Mouse (Mus musculus) limb, embryonic 10.5 days (tissue): ENCODE results near the gene Nfkb1. TPM values are rescaled to one million over a fixed set of nuclear protein-coding genes. Genes with fewer than 3 reads are reported as not detected.

Experiments
- DNase-seq: peaks from one replicate; pipeline ENCODE4 v3.0.0-alpha.2; 2017; ENCODE audit warnings: low spot score
- H3K27ac ChIP-seq: fragments of 300-500 bp; sonication (generic); 2 replicates; pipeline ENCODE4 v1.5.1; 2016; ENCODE audit warnings: mild to moderate bottlenecking
- H3K27me3 ChIP-seq: fragments of 300-500 bp; sonication (generic); 2 replicates; pipeline ENCODE4 v1.6.1; 2016; ENCODE audit warnings: low read depth, mild to moderate bottlenecking; ENCODE audit not compliant: poor library complexity, severe bottlenecking
- H3K36me3 ChIP-seq: fragments of 300-500 bp; sonication (generic); 2 replicates; pipeline ENCODE4 v1.6.1; 2016; ENCODE audit warnings: mild to moderate bottlenecking, moderate library complexity
- H3K4me1 ChIP-seq: fragments of 300-500 bp; sonication (generic); 2 replicates; pipeline ENCODE4 v1.6.1; 2016
- H3K4me3 ChIP-seq: fragments of 300-500 bp; sonication (generic); 2 replicates; pipeline ENCODE4 v1.5.1; 2016; ENCODE audit warnings: mild to moderate bottlenecking, moderate library complexity
- H3K9me3 ChIP-seq: fragments of 300-500 bp; sonication (generic); replicated peaks from 2 replicates; pipeline ENCODE4 v1.6.1; 2016; ENCODE audit warnings: mild to moderate bottlenecking
- WGBS: fragments of 180-500 bp; shearing (Covaris S2); methylation state at CpG from one replicate; pipeline ENCODE4 v1.1.7; 2016; 5-methylcytosine and 5-hydroxymethylcytosine counted together
- polyA plus RNA-seq: library from polyadenylated mRNA; unstranded; fragments of >200 nt; fragmentation: Nextera tagmentation; extraction: Ambion mirVana; gene quantifications from 2 replicates; pipeline ENCODE4 v1.2.1, GENCODE M21; 2016

Gene Nfkb1
- polyA plus RNA-seq, result 10.7 and 12.0 TPM in 2 replicates

DNA sequence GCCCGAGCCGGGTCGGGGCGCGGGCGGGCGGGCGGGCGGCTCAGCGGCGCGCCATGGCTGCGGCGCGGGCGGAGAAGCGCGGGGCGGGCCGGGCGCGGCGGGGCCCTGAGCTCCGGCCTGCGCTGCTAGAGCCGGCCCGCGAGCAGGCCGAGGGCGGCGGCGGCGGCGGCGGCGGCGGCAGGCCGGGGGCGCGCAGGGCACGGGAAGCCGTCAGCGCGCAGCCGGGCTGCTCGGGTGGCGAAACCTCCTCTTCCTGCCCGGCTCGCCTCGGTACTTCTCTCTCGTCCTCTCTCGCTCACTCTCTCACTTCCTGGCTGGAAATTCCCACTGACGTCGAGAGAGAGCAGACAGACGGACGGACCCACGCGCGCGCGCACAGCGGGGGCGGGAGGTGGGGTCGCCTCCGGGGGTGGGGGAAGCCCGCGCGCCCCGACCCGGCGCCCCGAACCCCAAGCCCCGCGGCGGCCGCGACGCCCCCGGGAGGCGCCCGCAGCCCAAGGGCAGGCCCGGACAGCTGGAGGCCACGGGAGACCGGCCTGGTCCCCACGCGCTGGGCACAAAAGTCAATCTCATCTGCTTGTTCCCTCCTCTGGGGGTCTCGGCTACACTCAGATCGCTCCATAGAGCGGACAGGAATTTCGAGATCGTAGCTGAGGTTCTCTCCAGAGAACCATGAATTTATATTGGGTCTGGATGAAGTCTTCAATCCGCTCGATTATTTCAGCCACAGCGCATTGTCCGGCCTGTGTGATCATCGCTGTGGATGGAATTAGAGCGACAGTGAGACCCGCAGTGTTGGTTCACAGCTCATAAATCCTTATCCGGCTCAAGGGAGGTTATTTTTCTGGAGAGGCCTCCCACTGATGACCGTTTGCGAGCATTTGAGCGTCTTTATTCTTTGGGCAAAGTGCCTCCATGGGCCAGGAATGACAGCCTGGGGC is at the start of gene Nfkb1:
TSS of gene Nfkb1 (minus strand) at position 357 of the 941 bp plus-strand sequence.
- 4% methylated on average over 96 of the region's 102 CpGs for WGBS
- peak; percentile 77 for DNase-seq
- Histone ChIP-seq H3K4me3 (peak within 1 kb of the TSS; percentile 85), H3K27me3 (peaks cover 16% of the 10 kb centered on the region), H3K27ac (peak within 1 kb of the TSS; percentile 99), H3K9me3 (no peaks in the 10 kb centered on the region), H3K4me1 (peaks cover 43% of the 10 kb centered on the region), H3K36me3 (peaks cover 6% of the 10 kb centered on the region)

DNA sequence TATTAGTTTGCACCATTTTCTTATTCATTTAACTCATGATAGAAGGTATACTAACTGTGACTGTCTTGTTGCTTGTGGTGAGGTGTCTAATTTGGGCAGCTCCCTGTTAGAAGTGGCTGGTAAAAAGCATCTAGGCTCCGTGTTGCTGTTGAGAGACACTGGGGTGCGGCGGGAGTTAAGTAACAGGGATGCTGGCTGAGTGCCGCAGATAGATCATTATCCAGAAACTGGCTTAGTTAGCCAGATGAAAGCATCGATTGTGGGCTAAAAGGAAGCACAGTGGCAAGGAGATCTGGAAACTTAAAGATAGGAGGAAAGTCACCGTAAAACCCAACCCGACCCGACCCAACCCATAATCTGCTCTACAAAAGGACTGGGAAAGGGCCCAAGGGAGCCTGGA is 49.4 kb upstream of the Nfkb1 start:
- WGBS, result 89% methylated on average over 8 of the region's 8 CpGs
- Histone ChIP-seq H3K27ac (no peak overlapping the region), H3K9me3 (no peaks in the 10 kb centered on the region), H3K27me3 (no peaks in the 10 kb centered on the region), H3K4me3 (no peak overlapping the region), H3K36me3 (no peaks in the 10 kb centered on the region), H3K4me1 (peaks cover 14% of the 10 kb centered on the region)
- DNase-seq, result no peak

DNA sequence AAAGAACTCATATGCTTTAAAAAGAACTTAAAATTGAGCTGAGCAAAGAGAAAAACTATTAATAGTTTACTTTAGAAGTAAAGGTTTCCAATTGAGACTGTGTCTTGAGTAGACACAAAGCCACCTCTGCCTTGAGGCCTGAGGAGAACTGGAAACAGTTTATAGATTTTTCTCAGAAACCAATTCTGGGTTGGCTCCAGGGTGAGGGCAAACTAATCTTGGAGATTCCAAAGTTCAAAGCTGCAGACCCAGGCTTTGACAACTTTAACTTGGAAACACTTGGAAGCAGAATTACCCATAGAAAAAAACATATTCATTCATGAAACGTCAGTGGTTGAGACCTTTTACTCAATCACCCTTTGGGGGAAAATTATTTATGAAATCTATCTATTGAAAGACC is 43.4 kb upstream of the Nfkb1 start:
- H3K4me1 ChIP-seq, result peaks cover 14% of the 10 kb centered on the region
- no peak overlapping the region for H3K27ac ChIP-seq
- no peaks in the 10 kb centered on the region for H3K9me3 ChIP-seq
- H3K27me3 ChIP-seq, result no peaks in the 10 kb centered on the region
- WGBS, result 84% methylated on average over 1 of the region's 1 CpGs
- no peak overlapping the region for H3K4me3 ChIP-seq
- DNase-seq, result no peak
- H3K36me3 ChIP-seq, result no peaks in the 10 kb centered on the region

DNA sequence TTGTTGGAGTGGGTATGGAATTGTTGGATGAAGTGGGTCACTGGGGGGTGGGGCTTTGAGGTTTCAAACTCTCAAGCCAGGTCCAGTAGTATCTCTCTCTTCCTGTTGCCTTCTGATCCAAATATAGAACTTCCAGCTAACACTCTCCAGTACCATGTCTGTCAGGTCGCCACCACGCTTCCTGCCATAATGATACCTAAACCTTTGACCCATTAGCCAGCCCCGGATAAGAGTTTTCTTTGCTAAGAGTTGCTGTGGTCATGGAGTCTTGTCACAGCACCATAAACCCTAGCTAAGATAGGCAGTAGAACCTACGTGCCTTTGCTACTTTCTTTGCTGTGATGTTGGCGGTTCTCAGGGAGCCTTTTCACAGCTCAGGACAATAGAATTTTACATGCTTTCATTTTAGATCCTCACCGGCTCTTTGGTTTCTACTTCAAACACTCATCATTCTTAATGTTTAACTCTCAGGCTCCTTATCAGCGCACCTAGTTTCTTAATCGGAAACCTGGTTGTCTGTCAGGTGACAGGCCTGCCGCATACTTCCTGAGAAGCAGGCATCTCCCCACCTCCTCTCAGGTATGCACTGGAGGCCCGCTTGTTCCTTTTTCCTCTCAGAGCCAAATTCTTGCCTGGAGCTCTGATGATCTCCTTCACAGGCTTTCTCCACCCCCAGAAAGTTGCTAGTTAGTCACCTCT is 41.5 kb upstream of the Nfkb1 start:
- peaks cover 9% of the 10 kb centered on the region for H3K4me1 ChIP-seq
- WGBS, result 92% methylated on average over 10 of the region's 10 CpGs
- no peak for DNase-seq
- H3K9me3 ChIP-seq, result no peaks in the 10 kb centered on the region
- H3K27me3 ChIP-seq, result no peaks in the 10 kb centered on the region
- no peak overlapping the region for H3K4me3 ChIP-seq
- no peaks in the 10 kb centered on the region for H3K36me3 ChIP-seq
- H3K27ac ChIP-seq, result no peak overlapping the region

DNA sequence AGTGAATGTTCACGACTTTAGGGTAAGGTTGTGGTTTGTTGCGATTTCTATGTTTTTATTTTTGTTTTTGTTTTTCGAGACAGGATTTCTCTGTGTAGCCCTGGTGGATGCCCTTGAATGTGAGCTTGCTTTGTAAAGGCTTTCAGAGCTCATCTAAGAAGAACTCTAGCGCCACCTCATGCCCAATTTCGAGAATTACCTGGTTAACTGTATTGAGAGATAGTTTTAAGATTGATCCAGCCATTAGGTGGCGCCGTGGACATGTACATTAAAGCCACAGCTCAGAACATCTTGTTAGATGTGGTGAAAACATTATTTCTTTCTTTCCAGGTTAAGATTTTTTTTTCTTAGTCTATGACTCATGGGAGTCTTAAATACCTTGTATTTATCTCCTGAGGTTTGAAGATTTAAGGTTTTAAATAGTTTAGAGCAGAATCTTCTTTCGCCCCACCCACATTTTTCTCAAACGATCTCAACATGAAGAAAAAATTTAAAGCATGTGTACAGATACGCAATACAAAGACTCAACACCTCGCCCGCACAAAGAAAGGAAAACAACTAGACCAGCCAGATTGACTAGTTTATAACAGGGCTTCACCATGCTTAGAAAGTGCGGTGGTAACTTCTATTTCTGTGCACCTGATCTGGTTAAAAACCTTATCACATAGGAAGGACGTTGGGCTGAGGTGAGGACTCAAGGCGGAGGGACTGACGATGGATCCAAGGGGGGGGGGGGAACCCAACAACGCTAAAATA is 40.1 kb upstream of the Nfkb1 start:
- no peak overlapping the region for H3K27ac ChIP-seq
- peaks cover 5% of the 10 kb centered on the region for H3K4me1 ChIP-seq
- no peaks in the 10 kb centered on the region for H3K36me3 ChIP-seq
- no peaks in the 10 kb centered on the region for H3K9me3 ChIP-seq
- peak; percentile 86 for DNase-seq
- H3K27me3 ChIP-seq, result no peaks in the 10 kb centered on the region
- WGBS, result 38% methylated on average over 17 of the region's 17 CpGs
- H3K4me3 ChIP-seq, result no peak overlapping the region

- Histone ChIP-seq H3K36me3 (no peaks in the 10 kb centered on the region), H3K9me3 (no peaks in the 10 kb centered on the region), H3K4me3 (no peak overlapping the region), H3K27ac (no peak overlapping the region), H3K27me3 (no peaks in the 10 kb centered on the region), H3K4me1 (no peaks in the 10 kb centered on the region)
- WGBS, result 64% methylated on average over 9 of the region's 9 CpGs
- no peak for DNase-seq
Measured at GRCm38 (mm10) chr3:135730790-135731189, 39.4 kb upstream of the Nfkb1 start.

GRCm38 (mm10) chr3:135729575-135729974 is 38.2 kb upstream of the Nfkb1 start:
- H3K4me1 ChIP-seq, result no peaks in the 10 kb centered on the region
- H3K9me3 ChIP-seq, result no peaks in the 10 kb centered on the region
- H3K27ac ChIP-seq, result no peak overlapping the region
- no peak overlapping the region for H3K4me3 ChIP-seq
- H3K27me3 ChIP-seq, result no peaks in the 10 kb centered on the region
- 78% methylated on average over 5 of the region's 5 CpGs for WGBS
- H3K36me3 ChIP-seq, result no peaks in the 10 kb centered on the region
- no peak for DNase-seq

- no peak for DNase-seq
- no peaks in the 10 kb centered on the region for H3K4me1 ChIP-seq
- no peaks in the 10 kb centered on the region for H3K27me3 ChIP-seq
- 83% methylated on average over 6 of the region's 6 CpGs for WGBS
- no peak overlapping the region for H3K27ac ChIP-seq
- no peak overlapping the region for H3K4me3 ChIP-seq
- no peaks in the 10 kb centered on the region for H3K9me3 ChIP-seq
- H3K36me3 ChIP-seq, result no peaks in the 10 kb centered on the region
Measured at GRCm38 (mm10) chr3:135728900-135729299, 37.6 kb upstream of the Nfkb1 start.

- WGBS, result 89% methylated on average over 10 of the region's 10 CpGs
- H3K9me3 ChIP-seq, result no peaks in the 10 kb centered on the region
- H3K36me3 ChIP-seq, result no peaks in the 10 kb centered on the region
- H3K4me3 ChIP-seq, result no peak overlapping the region
- no peak overlapping the region for H3K27ac ChIP-seq
- H3K4me1 ChIP-seq, result no peaks in the 10 kb centered on the region
- H3K27me3 ChIP-seq, result no peaks in the 10 kb centered on the region
- DNase-seq, result no peak
Measured at GRCm38 (mm10) chr3:135727339-135727738, 36.0 kb upstream of the Nfkb1 start.

DNA sequence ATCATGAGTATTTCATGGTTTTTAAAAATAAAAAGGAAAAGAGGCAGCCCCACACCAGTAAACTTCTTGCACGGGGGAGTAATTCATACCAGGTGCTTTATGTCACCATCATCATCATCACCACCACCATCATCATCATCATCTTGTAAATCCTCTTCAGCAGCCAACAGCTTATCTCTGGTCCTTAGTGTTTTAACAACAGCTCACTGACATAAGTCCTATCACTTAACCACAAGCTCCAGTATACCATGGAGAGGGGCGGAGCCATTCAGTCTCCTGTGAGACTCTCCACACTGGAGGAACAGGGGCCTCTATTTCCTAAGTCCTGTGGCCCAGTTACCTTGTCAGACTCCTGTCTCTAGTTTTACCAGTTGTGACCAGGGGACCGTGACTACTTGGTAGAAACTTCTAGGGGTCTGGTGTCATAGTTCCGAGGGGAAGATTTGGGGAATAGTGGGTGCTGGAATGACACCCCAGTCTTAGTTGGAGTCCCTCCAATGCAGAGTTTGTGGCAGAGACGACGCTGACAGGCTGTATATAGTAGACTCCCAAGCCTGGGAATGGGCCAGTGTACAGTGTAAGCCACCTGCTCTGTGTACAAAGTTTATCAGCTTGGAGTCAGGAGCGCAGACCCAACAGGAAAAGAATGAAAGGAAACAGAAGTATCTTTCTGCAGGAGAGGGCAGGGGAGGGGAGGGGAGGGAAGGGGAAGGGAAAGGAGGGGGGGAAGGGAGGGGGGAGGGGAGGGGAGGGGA is 35.4 kb upstream of the Nfkb1 start:
- Histone ChIP-seq H3K36me3 (no peaks in the 10 kb centered on the region), H3K27me3 (no peaks in the 10 kb centered on the region), H3K27ac (no peak overlapping the region), H3K9me3 (no peaks in the 10 kb centered on the region), H3K4me1 (no peaks in the 10 kb centered on the region), H3K4me3 (no peak overlapping the region)
- 83% methylated on average over 7 of the region's 7 CpGs for WGBS
- no peak for DNase-seq

DNA sequence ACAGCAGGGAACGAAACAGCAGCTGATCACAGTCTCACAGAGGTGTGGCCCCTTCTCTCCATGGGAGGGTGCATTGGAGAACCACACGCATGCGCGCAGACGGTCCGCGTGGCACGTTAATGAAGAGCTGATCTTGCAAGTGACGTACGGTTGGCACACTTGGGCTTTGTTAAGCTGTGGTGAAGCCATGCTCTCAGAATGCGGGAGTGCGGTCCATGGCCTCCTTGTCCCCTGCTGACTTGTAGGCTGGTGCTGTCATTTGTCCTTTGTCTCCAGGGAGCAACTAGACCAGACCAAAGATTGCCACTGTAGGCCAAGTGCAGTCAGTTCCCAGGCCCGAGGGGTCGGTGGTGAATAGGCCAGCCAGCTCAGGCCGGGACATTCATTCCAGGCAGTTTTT is 34.7 kb upstream of the Nfkb1 start:
- Histone ChIP-seq H3K9me3 (no peaks in the 10 kb centered on the region), H3K36me3 (no peaks in the 10 kb centered on the region), H3K4me3 (no peak overlapping the region), H3K27me3 (no peaks in the 10 kb centered on the region), H3K27ac (no peak overlapping the region), H3K4me1 (no peaks in the 10 kb centered on the region)
- DNase-seq, result no peak
- 92% methylated on average over 15 of the region's 15 CpGs for WGBS

DNA sequence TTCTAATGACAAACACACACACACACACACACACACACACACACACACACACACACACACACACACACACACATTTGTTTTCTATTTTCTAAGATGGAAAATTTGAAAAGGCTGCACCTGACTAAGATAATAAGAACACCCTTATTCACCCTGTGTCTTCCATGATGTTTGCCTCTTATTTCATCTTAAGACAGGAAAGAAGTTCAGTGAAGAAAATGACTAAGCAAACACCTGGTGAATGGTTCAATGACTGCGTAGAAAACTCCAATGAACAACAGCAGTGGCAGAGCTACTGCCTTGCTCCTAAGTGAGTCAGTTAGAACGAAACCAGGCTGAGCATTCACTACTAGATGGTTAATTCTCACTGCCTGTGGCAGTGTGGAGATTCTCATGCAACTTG is 30.8 kb upstream of the Nfkb1 start:
- DNase-seq, result no peak
- 83% methylated on average over 2 of the region's 2 CpGs for WGBS
- Histone ChIP-seq H3K27me3 (no peaks in the 10 kb centered on the region), H3K9me3 (no peaks in the 10 kb centered on the region), H3K4me3 (no peak overlapping the region), H3K36me3 (no peaks in the 10 kb centered on the region), H3K27ac (no peak overlapping the region), H3K4me1 (no peaks in the 10 kb centered on the region)
